Mouse (Mus musculus) layer of hippocampus, postnatal 36 days (tissue): ENCODE measurements around the gene Map3k11. TPM values are rescaled to one million over a fixed set of nuclear protein-coding genes. Genes with fewer than 3 reads are reported as not detected.

Experiments
- DNase-seq, 2 experiments: peaks; one replicate each; pipeline ENCODE4 v3.0.0; 2022
- total RNA-seq, 2 experiments: library from RNA; stranded (reverse); gene quantifications; 2 replicates each; pipeline ENCODE4 v1.2.3; 2021

The Map3k11 gene
- total RNA-seq: 10 to 100 TPM; 17.8 to 18.6 TPM

GRCm38 (mm10) chr19:5688200-5689087 is at the start of gene Map3k11, which contains the start of gene Pcnx3:
Gene Map3k11, plus strand, starts transcription at chr19:5688742.
Gene Pcnx3, minus strand, starts transcription at chr19:5688908.
- peak; percentile 97 to 98 for DNase-seq

DNA sequence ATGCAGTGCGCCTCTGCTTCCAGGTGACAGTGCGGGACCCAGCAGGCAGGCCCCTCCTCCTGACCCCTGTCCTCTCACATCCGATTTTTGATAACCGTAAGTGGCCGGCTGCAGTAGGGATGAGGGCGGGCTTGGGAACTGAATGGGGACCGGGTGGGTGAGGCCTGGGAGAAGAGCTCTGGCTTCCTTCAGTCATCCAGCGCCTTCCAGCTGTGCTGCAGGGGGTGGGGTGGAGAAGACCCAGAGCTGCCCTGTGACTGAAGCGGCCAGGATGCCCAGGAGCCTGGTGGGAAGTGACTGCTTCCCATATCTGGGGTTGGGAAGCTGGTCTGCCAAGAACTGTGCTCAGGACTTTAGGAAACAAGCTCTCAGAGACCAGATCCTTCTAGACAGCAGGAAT is 48.2 kb upstream of the Map3k11 start:
- DNase-seq: no peak

GRCm38 (mm10) chr19:5641021-5641420 is 47.5 kb upstream of the Map3k11 start:
- DNase-seq: no peak

DNA sequence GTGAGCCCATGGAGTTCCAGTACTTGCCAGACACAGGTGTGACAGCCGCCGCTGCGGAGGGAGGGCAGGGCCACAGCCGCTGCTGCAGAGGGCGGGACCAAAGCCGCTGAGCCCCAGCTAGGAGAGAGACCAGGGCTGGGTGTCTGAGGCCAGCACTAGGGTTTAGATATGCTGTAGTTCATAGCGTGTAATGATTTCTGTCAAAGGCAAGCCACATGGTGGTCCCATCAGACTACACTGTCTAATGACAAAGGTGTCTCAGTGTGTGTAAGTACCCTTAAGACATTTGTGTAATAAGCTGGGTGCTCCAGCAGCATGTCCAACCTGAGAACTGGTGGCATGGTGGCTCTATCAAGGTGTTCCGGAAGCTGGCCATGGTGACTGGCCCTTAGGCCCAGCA is 46.9 kb upstream of the Map3k11 start:
- no peak for DNase-seq

DNA sequence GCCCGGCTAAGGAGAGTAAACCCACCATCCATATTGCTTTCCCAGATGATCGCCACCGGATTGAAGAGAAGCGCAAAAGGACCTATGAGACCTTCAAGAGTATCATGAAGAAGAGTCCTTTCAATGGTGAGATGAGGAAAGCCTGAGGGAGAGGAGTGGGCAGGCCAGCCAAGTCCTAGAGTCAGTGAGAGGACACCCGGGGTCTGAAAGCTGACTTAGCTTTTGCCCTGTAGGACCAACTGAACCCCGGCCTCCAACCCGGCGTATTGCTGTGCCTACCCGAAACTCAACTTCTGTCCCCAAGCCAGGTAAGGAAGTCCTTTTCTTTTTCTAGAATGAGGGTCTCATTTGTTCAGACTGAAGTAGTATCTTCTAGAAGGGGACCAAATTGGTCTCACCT is 43.3 kb upstream of the Map3k11 start:
- no peak for DNase-seq

GRCm38 (mm10) chr19:5646731-5647330 is 41.7 kb upstream of the Map3k11 start:
- no peak for DNase-seq

- no peak for DNase-seq
These were observed 40.8 kb upstream of the Map3k11 start for GRCm38 (mm10) chr19:5647791-5648190.

GRCm38 (mm10) chr19:5648401-5649297 is 39.9 kb upstream of the Map3k11 start:
- DNase-seq: peak; percentile 79 to 80

DNA sequence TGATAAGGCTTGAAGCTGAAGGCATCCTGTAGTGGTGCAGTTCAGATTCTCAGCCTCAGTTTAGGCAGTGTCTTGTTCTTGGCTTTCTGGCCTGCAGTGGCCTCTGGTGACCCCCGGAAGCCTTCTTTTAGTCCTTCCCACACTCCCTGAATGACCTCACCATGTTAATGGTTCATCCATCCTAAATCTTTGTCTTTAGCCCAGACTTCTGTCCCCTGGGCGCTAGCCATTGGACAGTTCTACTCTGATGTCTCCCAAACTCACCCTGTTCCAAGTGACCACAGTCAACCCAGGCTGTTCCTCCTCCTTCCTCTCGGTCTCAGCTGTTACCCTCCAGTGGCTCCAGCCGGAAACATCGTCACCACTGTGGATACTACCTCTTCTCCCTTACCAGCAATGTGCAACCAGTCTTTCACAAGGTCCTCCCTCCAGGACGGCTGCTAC is 39.2 kb upstream of the Map3k11 start:
- DNase-seq: no peak

DNA sequence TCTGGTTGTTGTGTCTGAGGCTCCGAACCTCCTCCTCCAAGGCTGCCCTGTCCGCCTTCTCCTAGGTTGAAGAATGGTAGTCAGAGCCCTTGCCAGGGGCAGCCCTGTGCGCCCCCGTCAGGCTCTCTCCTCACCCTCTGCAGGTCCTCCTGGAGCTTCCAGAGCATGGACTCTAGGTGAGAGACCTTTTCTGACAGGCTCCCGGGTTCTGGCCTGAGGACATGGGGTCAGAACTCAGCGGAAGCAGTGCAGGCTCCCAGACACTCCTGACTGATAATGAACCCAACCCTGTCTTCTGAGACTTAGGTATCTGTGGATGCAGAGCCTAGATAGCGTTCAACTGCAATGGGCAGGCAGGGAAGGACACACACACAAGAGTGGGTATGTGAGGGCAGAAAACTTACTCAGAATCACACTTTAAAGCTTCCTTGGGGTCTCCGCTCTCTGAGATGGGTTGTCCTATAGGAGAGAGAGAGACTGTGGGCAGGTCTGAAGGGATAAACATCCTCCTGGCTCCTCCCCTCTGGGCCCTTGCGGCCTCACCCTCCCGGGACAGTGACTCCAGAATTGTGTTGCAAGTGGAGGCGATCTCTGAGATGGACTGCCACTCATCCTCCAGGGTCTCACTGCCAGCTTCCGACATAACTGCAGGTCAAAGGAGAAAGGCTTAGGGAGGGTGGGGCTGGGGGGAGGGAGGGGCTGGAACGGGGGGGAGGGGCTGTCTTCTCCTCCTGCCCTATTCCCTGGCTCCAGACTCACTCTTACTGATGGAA is 36.9 kb upstream of the Map3k11 start:
- no peak for DNase-seq

GRCm38 (mm10) chr19:5652570-5652969 is 36.0 kb upstream of the Map3k11 start:
- no peak for DNase-seq

DNA sequence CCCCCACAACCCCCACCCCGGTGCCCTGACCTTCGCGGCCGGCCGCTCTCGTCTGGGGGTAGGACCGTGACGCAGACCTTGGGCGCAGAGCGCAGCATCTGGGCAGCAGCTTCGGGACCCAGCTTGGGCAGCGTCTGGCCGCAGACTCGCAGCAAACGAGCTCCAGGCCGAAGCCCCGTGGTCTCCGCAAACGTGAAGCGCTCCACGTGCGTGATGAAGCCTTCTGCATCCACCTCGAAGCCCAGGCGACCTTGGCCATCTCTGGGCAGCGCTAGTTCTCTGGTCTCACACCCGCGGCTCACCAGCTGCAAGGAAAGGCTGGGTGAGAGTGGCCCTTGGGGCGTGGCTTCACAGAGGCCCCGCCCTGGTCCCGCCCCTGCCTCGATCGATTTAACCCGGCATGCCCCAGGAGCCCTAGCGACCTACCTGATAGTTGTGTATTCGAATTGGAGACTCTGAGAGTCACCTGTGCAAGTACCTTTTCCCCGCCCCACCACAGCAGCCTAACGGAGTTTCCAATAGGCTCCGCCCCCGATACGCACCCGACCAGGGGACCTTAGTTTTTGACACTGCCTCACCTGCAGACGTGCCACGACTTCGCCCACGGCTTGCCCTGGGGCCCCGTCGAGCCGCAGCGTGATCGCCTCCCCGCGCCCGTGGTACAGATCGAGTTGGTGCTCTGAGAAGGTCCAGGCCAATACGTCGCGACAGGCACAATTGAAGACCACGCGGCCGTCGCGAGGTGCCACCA is 34.4 kb upstream of the Map3k11 start:
- no peak for DNase-seq

- DNase-seq: no peak
These were observed 33.7 kb upstream of the Map3k11 start for GRCm38 (mm10) chr19:5654720-5655298.

GRCm38 (mm10) chr19:5660942-5661751 is 27.4 kb upstream of the Map3k11 start:
- DNase-seq: no peak

GRCm38 (mm10) chr19:5662310-5662709 is 26.2 kb upstream of the Map3k11 start:
- DNase-seq: no peak

DNA sequence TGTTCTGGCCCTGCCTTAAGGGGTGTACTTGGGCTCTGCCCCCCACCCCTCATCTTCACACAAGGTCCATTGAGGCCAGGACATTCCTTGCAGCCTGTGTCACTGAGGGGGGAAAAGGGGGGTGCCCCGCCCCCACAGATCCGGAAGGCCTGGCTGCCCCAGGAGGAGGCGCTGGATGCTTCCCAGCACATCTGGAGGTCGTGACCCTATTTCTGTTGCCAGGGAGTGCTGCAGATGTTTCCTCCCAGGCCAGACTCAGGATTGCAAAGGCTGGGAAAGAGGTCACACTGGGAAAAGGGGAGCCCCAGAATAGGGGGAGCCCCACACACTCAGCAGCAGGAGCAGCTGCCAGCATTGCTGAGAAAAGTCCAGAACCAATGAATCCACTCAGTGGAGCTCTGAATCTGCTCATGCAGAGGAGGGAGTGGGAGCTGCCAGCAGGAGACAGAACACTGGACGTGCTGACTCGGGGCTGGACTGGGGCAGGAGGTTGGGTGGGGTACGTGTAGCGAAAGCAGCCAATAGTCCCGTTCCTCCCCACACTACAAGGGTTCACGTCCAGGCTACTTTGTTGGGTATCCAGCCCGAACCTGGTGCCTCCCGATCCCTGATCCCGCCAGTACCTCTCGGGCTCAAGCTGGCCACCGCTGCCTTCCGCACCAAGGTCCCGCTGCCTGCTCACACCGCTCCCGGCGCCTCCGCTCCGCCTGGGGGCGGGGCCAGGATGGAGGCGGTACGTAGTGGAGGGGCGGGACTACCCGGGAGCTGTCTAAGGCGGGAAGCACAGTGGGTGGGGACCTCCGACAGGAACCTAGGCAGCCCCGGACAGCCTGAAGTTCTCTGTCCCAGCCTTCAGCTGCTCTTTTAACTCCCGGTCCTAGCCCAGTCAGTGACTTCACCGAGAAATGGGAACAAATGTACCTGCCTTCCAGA is 25.3 kb upstream of the Map3k11 start, which contains the start of gene Sipa1:
Gene Sipa1, minus strand, starts transcription at position 727 of the 933 bp plus-strand sequence.
- DNase-seq: peak; percentile 73 to 76

- no peak for DNase-seq
These were observed 23.8 kb upstream of the Map3k11 start for GRCm38 (mm10) chr19:5664669-5665257.

DNA sequence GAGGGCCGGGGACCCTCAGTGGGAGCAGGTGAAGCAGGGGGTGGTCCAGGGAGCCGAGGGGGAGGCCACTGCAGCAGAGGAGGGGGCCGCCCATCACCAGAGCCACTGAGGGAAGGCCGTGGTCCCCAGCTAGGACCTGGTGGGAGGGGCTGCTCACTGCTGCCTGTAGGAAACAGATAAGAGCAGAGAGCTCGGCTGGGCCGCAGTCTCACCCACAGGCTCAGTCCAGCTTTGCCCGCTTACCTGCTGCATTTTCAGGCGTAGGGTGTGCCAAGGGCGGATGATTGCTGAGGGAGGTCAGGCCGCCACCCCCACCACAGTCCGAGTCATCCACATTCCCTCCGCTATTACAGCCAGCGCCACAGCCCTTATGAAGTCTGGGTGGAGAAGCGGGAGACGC is 23.1 kb upstream of the Map3k11 start:
- no peak for DNase-seq
